Mouse (Mus musculus) liver, postnatal 0 days (tissue): Measurements from ENCODE around the gene Srrm1.

Experiments used
- CTCF ChIP-seq: sonication (generic); IDR thresholded peaks from 2 replicates; pipeline ENCODE4 v1.5.1; 2016; ENCODE audit warnings: antibody characterized with exemption, low read depth
- EP300 ChIP-seq: IDR thresholded peaks from 2 replicates; pipeline ENCODE4 v1.6.1; 2016; ENCODE audit warnings: antibody characterized with exemption, low read depth, mild to moderate bottlenecking

DNA sequence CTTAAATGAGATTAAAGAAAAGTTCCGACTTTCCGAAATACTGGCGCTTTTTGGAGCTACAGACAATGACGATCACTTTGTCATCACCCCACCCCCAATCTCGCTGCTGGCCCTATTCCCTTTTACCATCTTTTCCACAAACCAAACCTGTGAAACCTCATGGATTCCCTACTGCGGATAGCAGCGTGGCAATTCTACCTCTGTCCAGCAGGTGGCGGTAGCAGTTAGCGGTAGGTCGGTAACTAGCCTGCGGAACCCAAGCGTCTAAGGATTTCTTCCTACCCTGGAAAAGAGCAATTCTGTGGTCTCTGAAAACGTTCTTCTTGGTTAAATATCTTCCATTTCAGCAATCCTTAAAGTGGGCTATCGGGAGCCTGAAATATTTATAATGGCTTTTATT is 29.2 kb upstream of the Srrm1 start:
- TF ChIP-seq CTCF (peak; percentile 99), EP300 (no peak)
